Mouse (Mus musculus) activated CD4-positive, CD25-positive, alpha-beta regulatory T cell, adult 4 months (primary cell): ENCODE data around the gene Pcx. TPM values are rescaled to one million over a fixed set of nuclear protein-coding genes. Genes with fewer than 3 reads are reported as not detected.

Experiments
- ATAC-seq: one replicate; pipeline ENCODE4 v1.8.0; 2017
- polyA plus RNA-seq, 2 experiments: library from polyadenylated mRNA; unstranded; fragments of 100-300 nt; shearing (Covaris generic); gene quantifications; one replicate each; pipeline ENCODE4 v1.2.1; 2017

Gene Pcx
- 1 to 10 TPM; 1.0 to 1.5 TPM for polyA plus RNA-seq

- ATAC-seq, result peak; percentile 94
These were observed at the start of gene Pcx for GRCm38 (mm10) chr19:4509986-4510963. Gene Pcx, plus strand, starts transcription at chr19:4510472.

- no peak for ATAC-seq
These were observed 48.3 kb upstream of the Pcx start for GRCm38 (mm10) chr19:4461981-4462380.

- no peak for ATAC-seq
These were observed 45.6 kb upstream of the Pcx start for GRCm38 (mm10) chr19:4464666-4465065.

- no peak for ATAC-seq
These were observed 41.9 kb upstream of the Pcx start for GRCm38 (mm10) chr19:4468363-4468762.

GRCm38 (mm10) chr19:4473549-4473948 lies 36.7 kb upstream of the Pcx start:
- no peak for ATAC-seq

GRCm38 (mm10) chr19:4474739-4475138 lies 35.5 kb upstream of the Pcx start:
- ATAC-seq, result no peak

GRCm38 (mm10) chr19:4475224-4475925 lies 34.9 kb upstream of the Pcx start:
- ATAC-seq, result peak; percentile 43

GRCm38 (mm10) chr19:4476601-4477257 lies 33.5 kb upstream of the Pcx start:
- ATAC-seq, result no peak

GRCm38 (mm10) chr19:4477345-4478189 lies 32.7 kb upstream of the Pcx start, which contains the start of gene Syt12:
Gene Syt12, minus strand, starts transcription at chr19:4477447.
- no peak for ATAC-seq

- no peak for ATAC-seq
These were observed 32.1 kb upstream of the Pcx start for GRCm38 (mm10) chr19:4478190-4478516.

- no peak for ATAC-seq
These were observed 30.2 kb upstream of the Pcx start for GRCm38 (mm10) chr19:4480041-4480440.

- no peak for ATAC-seq
These were observed 28.9 kb upstream of the Pcx start for GRCm38 (mm10) chr19:4481326-4481725.

- ATAC-seq, result no peak
These were observed 28.0 kb upstream of the Pcx start for GRCm38 (mm10) chr19:4482111-4482859.

- no peak for ATAC-seq
These were observed 25.3 kb upstream of the Pcx start for GRCm38 (mm10) chr19:4485006-4485405.

GRCm38 (mm10) chr19:4487877-4488276 lies 22.4 kb upstream of the Pcx start:
- ATAC-seq, result no peak

- no peak for ATAC-seq
These were observed 19.1 kb upstream of the Pcx start for GRCm38 (mm10) chr19:4491080-4491695.

- no peak for ATAC-seq
These were observed 17.6 kb upstream of the Pcx start for GRCm38 (mm10) chr19:4492526-4493296.

GRCm38 (mm10) chr19:4494707-4495106 lies 15.6 kb upstream of the Pcx start:
- ATAC-seq, result no peak

- ATAC-seq, result no peak
These were observed 14.5 kb upstream of the Pcx start for GRCm38 (mm10) chr19:4495814-4496213.
